Mouse (Mus musculus) large intestine, adult 2 months (tissue): ENCODE measurements around the gene Rab7. TPM values are rescaled to one million over a fixed set of nuclear protein-coding genes. Genes with fewer than 3 reads are reported as not detected.

Experiments used
- DNase-seq: peaks from one replicate; pipeline ENCODE4 v3.0.0-alpha.2; 2012; ENCODE audit warnings: low read depth, low spot score
- WGBS: fragments of 180-500 bp; shearing (Covaris S2); methylation state at CpG from one replicate; pipeline ENCODE4 v1.1.7; 2018; 5-methylcytosine and 5-hydroxymethylcytosine counted together
- polyA plus RNA-seq: library from polyadenylated mRNA; depleted of rRNA; stranded (reverse); fragments of >200 nt; gene quantifications from 2 replicates; pipeline ENCODE4 v1.2.3, GENCODE M21; 2012; rRNA removed

The Rab7 gene
- polyA plus RNA-seq, result 144 and 174 TPM in 2 replicates

GRCm38 (mm10) chr6:88044577-88045405, at the start of gene Rab7:
TSS of gene Rab7 (minus strand) at chr6:88045270.
- under 1% methylated on average over 82 of the region's 82 CpGs for WGBS
- DNase-seq, result peak; percentile 86

GRCm38 (mm10) chr6:88088971-88089370, 43.9 kb upstream of the Rab7 start:
- WGBS, result 88% methylated on average over 1 of the region's 1 CpGs
- no peak for DNase-seq

- WGBS, result under 1% methylated on average over 71 of the region's 71 CpGs
- DNase-seq, result peak; percentile 83
Observed at GRCm38 (mm10) chr6:88084278-88085151, 39.4 kb upstream of the Rab7 start, which contains the start of gene Rpn1. TSS of gene Rpn1 (plus strand) at chr6:88084482.

- no peak for DNase-seq
- WGBS, result 59% methylated on average over 3 of the region's 3 CpGs
Observed at GRCm38 (mm10) chr6:88083672-88084071, 38.6 kb upstream of the Rab7 start.

- WGBS, result 79% methylated on average over 7 of the region's 7 CpGs
- no peak for DNase-seq
Observed at GRCm38 (mm10) chr6:88083095-88083494, 38.0 kb upstream of the Rab7 start.

GRCm38 (mm10) chr6:88075960-88076517, 31.0 kb upstream of the Rab7 start:
- 90% methylated on average over 1 of the region's 1 CpGs for WGBS
- DNase-seq, result no peak

- 2% methylated on average over 32 of the region's 32 CpGs for WGBS
Observed at GRCm38 (mm10) chr6:88074752-88075554, 29.9 kb upstream of the Rab7 start.

GRCm38 (mm10) chr6:88071216-88071615, 26.1 kb upstream of the Rab7 start:
- no peak for DNase-seq
- WGBS, result 27% methylated on average over 5 of the region's 5 CpGs

More at GRCm38 (mm10) chr6:88074752-88075554, 29.9 kb upstream of the Rab7 start:
- peak; percentile 94 for DNase-seq

GRCm38 (mm10) chr6:88070468-88070867, 25.4 kb upstream of the Rab7 start:
- 58% methylated on average over 6 of the region's 6 CpGs for WGBS

GRCm38 (mm10) chr6:88068739-88069138, 23.7 kb upstream of the Rab7 start:
- WGBS, result 83% methylated on average over 1 of the region's 1 CpGs
- no peak for DNase-seq

More at GRCm38 (mm10) chr6:88070468-88070867, 25.4 kb upstream of the Rab7 start:
- no peak for DNase-seq

GRCm38 (mm10) chr6:88067722-88068121, 22.7 kb upstream of the Rab7 start:
- DNase-seq, result no peak
- WGBS, result 62% methylated on average over 3 of the region's 3 CpGs

- DNase-seq, result no peak
- WGBS, result 63% methylated on average over 3 of the region's 3 CpGs
Observed at GRCm38 (mm10) chr6:88065968-88066367, 20.9 kb upstream of the Rab7 start.

GRCm38 (mm10) chr6:88065116-88065515, 20.0 kb upstream of the Rab7 start:
- DNase-seq, result no peak
- 22% methylated on average over 4 of the region's 4 CpGs for WGBS

GRCm38 (mm10) chr6:88064072-88064642, 19.1 kb upstream of the Rab7 start:
- no peak for DNase-seq
- 75% methylated on average over 3 of the region's 3 CpGs for WGBS

- 82% methylated on average over 4 of the region's 4 CpGs for WGBS
Observed at GRCm38 (mm10) chr6:88062398-88062797, 17.3 kb upstream of the Rab7 start.

GRCm38 (mm10) chr6:88061406-88061805, 16.3 kb upstream of the Rab7 start:
- 86% methylated on average over 4 of the region's 4 CpGs for WGBS
- no peak for DNase-seq

More at GRCm38 (mm10) chr6:88062398-88062797, 17.3 kb upstream of the Rab7 start:
- DNase-seq, result no peak

GRCm38 (mm10) chr6:88060602-88061001, 15.5 kb upstream of the Rab7 start:
- 80% methylated on average over 4 of the region's 4 CpGs for WGBS

GRCm38 (mm10) chr6:88059903-88060302, 14.8 kb upstream of the Rab7 start:
- WGBS, result 92% methylated on average over 5 of the region's 5 CpGs
- DNase-seq, result no peak

More at GRCm38 (mm10) chr6:88060602-88061001, 15.5 kb upstream of the Rab7 start:
- no peak for DNase-seq

GRCm38 (mm10) chr6:88056866-88057265, 11.8 kb upstream of the Rab7 start:
- no peak for DNase-seq
- 57% methylated on average over 5 of the region's 5 CpGs for WGBS
